Mouse (Mus musculus): Measurements from ENCODE around the gene Wdr82. TPM values are rescaled to one million over a fixed set of nuclear protein-coding genes. Genes with fewer than 3 reads are reported as not detected.

Wdr82 gene
- 49.7 TPM for polyA plus RNA-seq (2017; shearing (Covaris generic))

GRCm38 (mm10) chr9:106170556-106171345, at the start of gene Wdr82:
TSS of gene Wdr82 (plus strand) at chr9:106170928.

GRCm38 (mm10) chr9:106158037-106158491, 12.7 kb upstream of the Wdr82 start, which contains the start of gene Glyctk:
TSS of gene Glyctk (minus strand) at chr9:106158138.

GRCm38 (mm10) chr9:106199535-106200272, 29.0 kb downstream of the Wdr82 start, which contains the start of gene Ppm1m:
TSS of gene Ppm1m (minus strand) at chr9:106199746.

GRCm38 (mm10) chr9:106202819-106203636, 32.3 kb downstream of the Wdr82 start, which contains the start of gene Twf2:
TSS of gene Twf2 (plus strand) at chr9:106203108.

GRCm38 (mm10) chr9:106222261-106222851, 51.6 kb downstream of the Wdr82 start, which contains the start of gene Tlr9:
TSS of gene Tlr9 (plus strand) at chr9:106222598.

Other genes with a start within 250 kb of the Wdr82 start
- not detected for gene Col6a5, start 210.3 kb upstream of the Wdr82 start, polyA plus RNA-seq (2017; shearing (Covaris generic))
- gene Col6a4, start 74.1 kb upstream of the Wdr82 start, polyA plus RNA-seq (2017; shearing (Covaris generic)), result not detected
- 2.6 TPM for gene Glyctk, start 12.8 kb upstream of the Wdr82 start, polyA plus RNA-seq (2017; shearing (Covaris generic))
- gene Ppm1m, start 28.8 kb downstream of the Wdr82 start, polyA plus RNA-seq (2017; shearing (Covaris generic)), result 46.1 TPM
- gene Twf2, start 32.2 kb downstream of the Wdr82 start, polyA plus RNA-seq (2017; shearing (Covaris generic)), result 115 TPM
- not detected for gene Tlr9, start 51.7 kb downstream of the Wdr82 start, polyA plus RNA-seq (2017; shearing (Covaris generic))
- gene Alas1, start 77.7 kb downstream of the Wdr82 start, polyA plus RNA-seq (2017; shearing (Covaris generic)), result 20.0 TPM
- 2.5 TPM for gene Poc1a, start 110.1 kb downstream of the Wdr82 start, polyA plus RNA-seq (2017; shearing (Covaris generic))
- gene Dusp7, start 197.7 kb downstream of the Wdr82 start, polyA plus RNA-seq (2017; shearing (Covaris generic)), result 28.5 TPM

Data from effector memory CD4-positive, alpha-beta T cell, adult 7 months (primary cell).